Mouse (Mus musculus) spleen, adult 2 months (tissue): Measurements from ENCODE around the gene Myl4.

Source experiments
- CTCF ChIP-seq: fragments of 200-500 bp; IDR thresholded peaks from 2 replicates; pipeline ENCODE4 v1.5.1; 2011; ENCODE audit warnings: mild to moderate bottlenecking, inconsistent platforms; ENCODE audit not compliant: insufficient read depth, insufficient read length, insufficient replicate concordance; ENCODE audit errors: extremely low read depth
- POLR2A ChIP-seq: fragments of 200-500 bp; IDR thresholded peaks from 2 replicates; pipeline ENCODE4 v1.6.1; 2011; ENCODE audit warnings: low read depth, low read length, inconsistent platforms

DNA sequence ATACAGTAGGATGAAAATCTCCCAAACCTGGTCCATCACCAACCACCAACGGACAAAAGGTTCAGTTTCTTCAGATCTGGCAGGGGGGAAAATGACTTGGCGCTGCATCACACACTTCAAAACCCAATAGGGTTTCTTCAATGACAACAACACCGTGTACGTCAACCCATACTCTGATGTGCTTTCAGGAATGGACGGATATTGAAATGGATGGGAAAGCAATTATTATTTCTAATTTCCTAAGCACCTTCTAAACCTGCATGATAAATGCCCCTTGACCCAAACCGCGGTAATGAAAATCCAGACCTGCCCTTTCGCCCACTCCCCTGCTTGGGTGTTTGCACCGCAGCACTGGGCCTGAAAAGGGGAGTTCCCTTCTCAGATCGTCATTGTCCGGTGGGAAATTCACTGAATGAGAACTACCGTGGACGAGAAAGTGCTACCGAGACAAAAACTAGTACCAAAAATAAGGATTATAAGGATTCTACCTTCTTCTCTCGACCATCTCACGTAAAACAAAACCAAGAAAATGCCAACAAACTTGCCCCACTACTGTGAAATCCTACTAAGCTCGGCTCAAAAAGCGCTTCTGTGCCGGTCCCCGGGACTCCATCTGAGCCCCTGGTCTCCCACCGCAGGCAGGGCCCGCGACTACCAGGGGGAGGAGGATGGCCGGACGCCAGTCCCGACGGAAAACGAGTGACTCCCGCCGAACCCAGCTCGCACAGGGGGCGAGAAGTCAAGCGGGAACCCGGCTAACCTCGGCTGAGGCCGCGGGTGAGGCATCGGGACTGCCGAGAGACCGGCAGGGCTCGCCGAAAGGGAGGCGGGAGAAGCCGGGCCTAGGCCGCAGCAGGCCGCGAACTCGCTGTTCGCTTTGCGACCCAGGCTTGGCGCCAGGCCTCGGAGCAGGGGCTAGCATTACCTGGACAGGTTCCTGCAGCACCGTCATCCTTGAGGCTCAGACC is 741 bp upstream of the Myl4 start:
- no peak for TF ChIP-seq POLR2A
- TF ChIP-seq CTCF, result no peak
